Mouse (Mus musculus) natural killer cell, adult 2 months (primary cell): ENCODE results near the gene Coq9.

Experiments
- DNase-seq, 2 experiments: peaks; one replicate each; pipeline ENCODE4 v3.0.0; 2022; ENCODE audit warnings: low spot score in 2 of 2

Gene Coq9

DNA sequence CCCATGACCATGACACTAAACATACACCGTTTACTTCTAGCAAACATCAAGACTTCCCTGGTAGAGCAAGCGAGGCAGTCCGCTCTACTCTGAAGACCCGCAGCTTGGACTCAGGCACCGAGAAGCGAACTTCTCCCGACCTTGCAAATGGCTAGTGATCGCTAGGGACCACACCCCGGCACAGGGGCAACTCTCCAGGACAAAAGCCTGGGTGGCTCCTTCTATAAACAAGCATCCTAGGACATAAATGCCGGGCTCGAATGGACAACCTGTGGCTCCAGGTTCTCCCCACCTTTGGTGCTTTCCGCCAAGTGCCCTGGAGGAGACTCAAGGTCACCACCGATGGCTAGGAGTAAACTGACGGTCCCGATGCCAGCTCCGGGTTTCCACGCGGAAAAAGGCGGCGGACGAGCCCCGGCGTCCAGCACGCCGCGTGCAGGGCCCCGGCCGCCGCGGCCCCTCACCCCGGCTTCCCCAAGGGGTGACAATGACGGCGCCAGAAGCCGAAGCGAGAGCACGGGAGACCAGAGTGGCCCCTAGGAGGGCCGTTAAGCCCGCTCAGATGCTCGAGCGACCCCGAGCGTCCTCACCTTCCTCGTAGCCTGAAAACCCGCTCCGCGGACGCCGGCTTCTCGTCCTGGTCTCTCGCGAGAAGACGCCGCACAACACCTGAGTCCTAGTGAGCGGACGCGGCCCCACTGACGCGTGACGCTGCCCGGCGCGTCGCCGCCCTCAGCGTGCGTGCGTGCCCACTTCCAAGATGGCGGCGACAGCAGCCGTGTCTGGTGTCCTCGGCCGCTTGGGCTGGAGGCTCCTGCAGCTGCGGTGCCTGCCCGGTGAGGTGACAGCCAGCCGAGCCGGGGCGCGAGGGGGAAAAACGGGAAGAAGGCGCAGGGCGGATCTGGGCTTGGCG, at the start of gene Coq9, which contains the start of gene Ciapin1:
Gene Coq9, plus strand, starts transcription at position 660 of the 913 bp plus-strand sequence.
Gene Ciapin1, minus strand, starts transcription at position 697 of the 913 bp plus-strand sequence.
- DNase-seq = peak; percentile 89 to 93

GRCm38 (mm10) chr8:94789256-94789955, 48.7 kb upstream of the Coq9 start:
- DNase-seq = no peak

DNA sequence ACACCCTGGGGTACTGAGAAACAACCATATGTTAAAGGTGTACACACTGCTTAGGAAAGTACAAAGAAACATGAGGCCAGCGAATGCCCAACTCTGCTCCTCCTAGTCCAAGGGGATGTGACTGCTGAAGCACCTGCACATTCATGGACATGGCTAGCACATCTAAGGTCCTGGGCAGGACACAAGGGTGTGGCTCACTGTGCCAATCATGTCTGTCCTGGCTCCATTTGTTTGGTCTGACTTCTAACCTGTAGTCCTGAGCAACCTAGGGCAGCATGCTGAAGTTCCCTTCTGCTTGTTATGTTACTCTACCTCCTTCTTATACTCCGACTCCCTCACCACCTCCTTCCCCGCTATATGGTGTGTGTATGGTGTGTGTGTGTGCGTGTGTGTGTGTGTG, 43.8 kb upstream of the Coq9 start:
- no peak for DNase-seq

- no peak for DNase-seq
These were observed 43.3 kb upstream of the Coq9 start for GRCm38 (mm10) chr8:94794782-94795181.

DNA sequence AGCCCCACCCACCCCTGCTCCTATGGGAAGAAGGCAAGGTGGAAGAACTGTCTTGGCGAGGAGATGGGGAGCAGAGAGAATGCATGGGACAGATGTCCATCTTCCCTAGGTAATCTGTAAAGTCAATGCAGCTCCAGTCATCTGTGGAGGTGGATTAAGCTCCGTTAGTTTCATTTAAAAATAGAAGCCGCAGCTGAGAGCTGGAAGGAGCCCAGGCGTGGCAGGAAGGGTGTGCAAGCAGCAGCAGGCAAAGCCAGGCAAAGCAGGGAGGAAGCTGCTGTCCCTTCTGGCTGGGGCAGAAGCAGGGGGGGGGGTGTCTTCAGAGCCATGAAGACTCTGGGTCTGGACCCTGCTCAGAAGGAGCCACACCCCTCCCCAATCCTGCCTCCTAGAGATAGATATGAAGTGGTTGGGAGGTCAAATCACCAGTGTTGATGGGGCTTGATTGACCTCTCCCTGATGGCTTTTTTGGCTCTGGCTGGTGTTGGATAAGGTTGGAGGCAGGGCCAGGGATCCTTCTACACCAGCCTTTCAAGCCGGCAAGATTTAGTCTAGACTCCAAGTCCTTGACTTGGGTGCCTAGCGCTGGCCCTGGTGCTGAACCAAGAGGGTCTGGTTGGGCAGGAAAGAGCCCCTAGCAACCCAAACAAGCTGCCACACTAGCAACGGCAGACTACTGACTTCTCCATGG, 37.7 kb upstream of the Coq9 start:
- no peak for DNase-seq

DNA sequence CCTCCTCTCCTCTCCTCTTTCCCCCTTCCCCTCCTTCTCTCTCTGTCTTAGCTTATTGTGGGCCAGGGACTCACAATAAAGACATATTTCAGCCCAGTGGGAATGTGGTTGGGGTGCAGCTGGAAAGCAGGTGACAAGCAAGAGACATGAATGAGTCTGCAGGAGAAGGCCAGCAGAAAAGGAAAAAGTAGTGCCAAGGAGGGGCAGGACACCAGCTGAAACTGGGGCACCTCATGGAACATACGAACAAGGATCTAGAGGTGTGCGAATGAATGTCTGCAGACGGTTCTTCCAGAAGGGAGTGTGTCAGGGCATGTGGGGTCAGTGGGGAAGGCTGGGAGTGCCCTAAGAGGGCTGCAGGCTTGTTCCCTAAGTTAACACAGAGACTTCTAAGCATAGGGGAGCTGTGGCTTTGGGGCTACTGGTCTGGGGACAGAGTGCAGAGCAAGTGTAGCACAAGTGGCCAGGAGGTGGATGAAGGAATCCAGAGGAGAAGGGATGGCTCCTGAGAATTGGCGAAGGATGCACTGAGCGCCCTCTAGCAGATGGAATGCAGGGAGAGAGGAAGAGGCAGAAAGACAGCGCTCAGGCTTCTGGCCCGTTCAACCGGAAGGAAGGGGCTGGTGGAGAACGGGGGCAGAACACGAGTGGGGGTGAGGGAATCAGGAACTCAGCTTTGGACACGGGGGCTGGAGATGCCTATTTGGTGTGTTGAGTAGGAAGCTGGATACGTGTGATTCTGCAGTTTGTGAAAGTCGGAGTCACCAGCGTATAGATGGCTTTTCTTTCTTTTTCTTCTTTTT, 36.6 kb upstream of the Coq9 start:
- no peak for DNase-seq

DNA sequence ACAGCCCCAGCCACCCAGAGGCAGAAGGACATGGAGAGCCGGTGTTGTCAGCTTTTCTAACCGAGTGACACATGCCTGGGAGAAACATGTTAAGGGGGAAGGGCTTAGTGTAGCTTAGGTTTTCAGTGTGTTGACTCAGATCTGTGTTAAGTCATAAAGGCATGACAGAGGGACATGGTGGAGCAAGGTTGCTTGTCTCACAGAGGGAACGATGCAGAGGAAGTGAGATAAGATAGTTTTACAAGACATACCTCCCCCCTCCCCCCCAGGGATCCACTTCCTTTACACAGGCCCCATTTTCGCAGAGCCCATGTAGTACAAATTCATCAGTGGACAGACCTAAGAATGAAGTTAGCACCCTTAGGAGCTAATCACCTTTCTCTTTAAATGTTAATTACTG, 35.7 kb upstream of the Coq9 start:
- no peak for DNase-seq

- DNase-seq = no peak
These were observed 34.6 kb upstream of the Coq9 start for GRCm38 (mm10) chr8:94803551-94803950.

GRCm38 (mm10) chr8:94804546-94805340, 33.4 kb upstream of the Coq9 start:
- peak in 1 of 2 experiments; percentile 30 for DNase-seq

DNA sequence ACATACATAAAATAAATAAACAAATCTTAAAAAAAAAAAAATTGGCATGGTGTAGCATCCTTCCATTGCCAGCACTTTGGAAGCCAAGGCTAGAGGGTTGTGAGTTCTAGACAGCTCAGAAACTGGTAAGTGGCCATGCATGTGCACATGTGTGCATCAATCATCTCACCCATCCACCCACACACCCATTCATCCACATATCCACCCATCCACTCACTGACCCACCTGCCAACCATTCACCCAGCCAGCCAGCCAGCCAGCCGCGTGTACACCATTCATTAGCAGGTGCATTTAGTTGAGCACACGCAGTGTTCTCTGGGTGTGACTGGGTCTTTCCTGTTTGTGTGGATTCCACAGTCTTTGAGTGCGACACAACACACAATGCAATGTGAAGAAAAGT, 32.3 kb upstream of the Coq9 start:
- DNase-seq = no peak

DNA sequence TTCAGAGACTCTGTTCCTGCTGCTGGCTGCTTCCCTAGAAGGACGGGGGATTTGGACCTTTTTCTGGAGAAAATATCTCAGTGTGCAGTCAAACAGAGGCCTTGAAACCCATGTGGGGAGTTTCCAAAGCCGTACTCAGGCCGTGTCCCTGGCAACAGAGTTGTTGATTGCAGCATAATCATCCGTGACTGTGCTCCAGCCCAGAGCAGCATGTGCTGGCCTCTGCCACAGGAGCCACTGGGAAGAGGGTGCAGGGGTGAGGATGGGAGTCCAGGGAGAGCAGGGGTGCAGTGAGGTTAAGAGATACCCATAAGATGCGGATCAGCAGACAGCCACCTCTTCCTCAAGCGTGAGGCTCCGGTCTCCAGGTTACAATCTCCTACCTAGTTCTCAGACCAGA, 30.6 kb upstream of the Coq9 start:
- DNase-seq = no peak

DNA sequence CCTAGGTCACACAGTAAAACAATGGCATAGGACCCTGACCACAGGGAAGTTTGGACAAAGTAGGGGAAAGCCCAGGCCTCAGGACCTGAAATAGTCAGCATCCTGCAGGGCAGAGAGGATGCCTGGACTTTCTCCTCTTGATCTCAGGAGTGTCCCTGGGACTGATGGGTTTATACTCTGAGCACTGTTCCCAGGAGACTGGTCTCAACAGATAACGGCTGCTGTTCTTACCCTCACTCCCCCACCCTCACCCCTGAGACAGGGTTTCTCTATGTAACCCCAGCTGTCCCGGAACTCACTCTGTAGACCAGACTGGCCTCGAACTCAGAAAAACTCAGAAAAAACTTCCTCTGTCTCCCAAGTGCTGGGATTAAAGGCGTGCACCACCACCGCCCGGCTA, 29.7 kb upstream of the Coq9 start:
- DNase-seq = no peak

DNA sequence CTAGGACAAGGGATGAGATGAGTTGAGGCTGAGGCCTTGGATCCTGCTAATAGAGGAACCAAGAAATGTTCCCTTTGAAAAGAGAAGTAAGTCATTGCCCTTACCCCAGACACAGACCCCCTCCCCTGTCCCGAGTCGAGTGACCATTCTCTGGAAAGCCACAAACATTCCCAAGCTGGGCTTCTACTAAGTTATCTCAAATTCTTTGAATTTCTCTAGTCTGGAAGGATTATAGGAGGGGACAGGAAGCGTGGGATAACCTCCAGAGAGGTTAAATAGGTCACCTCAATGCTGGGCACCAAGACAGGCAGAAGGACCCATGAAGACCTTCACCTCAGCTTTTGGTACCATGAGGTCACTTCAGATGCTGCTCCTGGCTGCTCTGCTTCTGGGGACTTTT, 28.0 kb upstream of the Coq9 start, which contains the start of gene Ccl17:
Gene Ccl17, plus strand, starts transcription at position 301 of the 400 bp plus-strand sequence.
- no peak for DNase-seq

DNA sequence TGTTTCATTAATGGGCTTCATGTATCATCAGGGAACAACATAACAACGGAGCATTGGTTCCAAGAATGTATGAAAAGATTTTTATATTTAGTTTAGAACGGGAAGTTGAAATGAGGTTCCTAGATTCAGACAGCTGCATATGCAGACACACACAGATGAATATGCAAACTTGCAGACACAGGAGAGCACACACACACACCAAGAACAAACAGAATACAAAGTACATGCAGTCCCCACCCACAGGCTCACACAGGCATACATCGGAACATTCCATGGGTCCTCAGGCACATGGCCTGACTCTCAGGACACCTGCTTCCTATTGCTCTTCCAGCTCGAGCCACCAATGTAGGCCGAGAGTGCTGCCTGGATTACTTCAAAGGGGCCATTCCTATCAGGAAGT, 27.3 kb upstream of the Coq9 start:
- no peak for DNase-seq

GRCm38 (mm10) chr8:94811654-94812053, 26.5 kb upstream of the Coq9 start:
- no peak for DNase-seq

DNA sequence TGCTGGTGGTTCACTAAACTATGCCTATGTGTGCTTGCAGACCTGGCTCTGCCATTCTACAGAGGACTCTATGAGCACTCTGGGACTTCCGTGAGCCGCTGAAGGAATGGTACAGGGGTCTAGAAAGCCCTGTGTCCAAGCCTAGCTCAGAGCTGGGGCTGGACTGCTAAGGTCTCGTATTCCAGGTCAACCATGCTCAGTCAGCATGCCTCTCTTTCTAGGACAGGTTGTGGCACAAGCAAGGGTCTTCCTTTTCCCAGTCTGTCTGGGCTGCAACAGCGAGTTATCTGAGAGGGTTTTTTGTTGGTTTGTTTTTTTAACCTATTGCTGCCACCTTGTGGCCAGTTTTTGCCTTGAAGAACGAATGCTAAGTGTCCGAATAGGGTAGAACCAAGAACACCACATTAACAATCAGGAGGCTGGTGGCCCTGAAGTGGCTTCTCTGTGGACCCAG, 25.4 kb upstream of the Coq9 start:
- DNase-seq = peak; percentile 74 to 82

- DNase-seq = peak; percentile 31 to 48
These were observed 23.6 kb upstream of the Coq9 start for GRCm38 (mm10) chr8:94814556-94814955.

GRCm38 (mm10) chr8:94817933-94818332, 20.2 kb upstream of the Coq9 start:
- no peak for DNase-seq

DNA sequence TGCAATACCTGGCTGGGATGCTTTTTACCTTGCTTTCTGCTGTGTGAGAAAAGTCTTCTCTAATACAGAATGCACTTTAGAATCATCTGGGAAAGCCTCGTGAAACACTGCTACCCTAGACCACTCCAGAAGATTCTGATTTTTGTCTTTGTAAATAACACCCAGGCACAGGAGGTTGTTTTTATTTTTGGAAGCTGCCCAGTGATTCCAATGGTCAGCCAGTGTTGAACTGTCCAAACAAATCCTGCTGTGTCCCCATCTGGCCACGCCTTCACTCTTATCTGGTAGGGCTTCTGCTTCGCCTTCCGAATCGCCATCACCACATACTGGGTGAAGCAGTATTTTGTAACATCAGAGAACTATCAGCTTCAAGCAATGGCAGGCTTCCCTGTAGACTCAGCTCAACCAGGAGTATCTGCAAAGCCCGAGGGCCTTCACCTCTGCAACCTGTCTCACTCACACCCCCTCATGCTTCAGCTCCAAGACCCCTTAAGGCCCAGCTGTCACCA, 18.4 kb upstream of the Coq9 start:
- no peak for DNase-seq

- DNase-seq = no peak
These were observed 17.6 kb upstream of the Coq9 start for GRCm38 (mm10) chr8:94820553-94820952.
